Mouse (Mus musculus): Measurements from ENCODE around the gene Kansl1l.

DNA sequence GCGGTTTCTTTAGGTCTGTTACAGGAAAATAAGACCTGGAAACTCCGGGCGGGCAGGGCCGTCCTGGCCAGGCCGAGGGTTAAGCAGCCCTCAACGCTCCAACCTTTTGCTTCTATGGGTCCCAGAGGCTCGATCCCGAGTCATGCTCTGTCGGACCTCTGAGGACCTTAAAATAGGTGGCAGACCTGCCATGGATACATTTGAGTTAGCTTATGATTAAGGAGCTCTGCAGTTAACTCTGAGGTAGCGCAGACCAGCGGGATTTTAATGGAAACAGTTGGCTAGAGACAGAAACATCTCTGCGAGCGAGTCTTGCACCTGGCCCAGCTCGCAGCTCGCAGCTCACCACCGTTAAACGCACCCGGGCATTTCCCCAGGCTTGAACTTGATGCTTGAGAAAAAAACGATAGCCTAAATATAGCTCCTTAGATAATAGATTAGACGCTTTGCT lies 528 bp upstream of the Kansl1l start:
- TF ChIP-seq GATA1 (IDR thresholded peaks at IDR 0.05; ENCODE audit: low read length) = no peak
- no peak for TF ChIP-seq TAL1 (IDR thresholded peaks at IDR 0.05; ENCODE audit: low read length)

Measured in erythroblast, embryonic 14.5 days (primary cell).